Mouse (Mus musculus) stomach, embryonic 16.5 days (tissue): Measurements from ENCODE around the gene Traf3ip1. TPM values are rescaled to one million over a fixed set of nuclear protein-coding genes. Genes with fewer than 3 reads are reported as not detected.

Experiments used
- ATAC-seq: fragments of 200-750 bp; cut with Nextera tagmentation; 2 replicates; pipeline ENCODE4 v1.8.0; 2017; ENCODE audit warnings: moderate number of reproducible peaks, moderate TSS enrichment; ENCODE audit not compliant: insufficient read depth, low FRiP score
- H3K27ac ChIP-seq: fragments of 300-500 bp; sonication (generic); 2 replicates; pipeline ENCODE4 v1.5.1; 2014; ENCODE audit warnings: low read length
- H3K27me3 ChIP-seq: fragments of 300-500 bp; sonication (generic); 2 replicates; pipeline ENCODE4 v1.6.1; 2014; ENCODE audit warnings: low read length, control low read depth, mixed read lengths; ENCODE audit not compliant: control insufficient read depth, insufficient read depth
- H3K36me3 ChIP-seq: fragments of 300-500 bp; sonication (generic); 2 replicates; pipeline ENCODE4 v1.6.1; 2014; ENCODE audit warnings: low read length; ENCODE audit not compliant: control insufficient read depth, insufficient read depth
- H3K4me1 ChIP-seq: fragments of 300-500 bp; sonication (generic); 2 replicates; pipeline ENCODE4 v1.6.1; 2014; ENCODE audit warnings: low read length, control low read depth, mixed read lengths; ENCODE audit not compliant: control insufficient read depth, insufficient read depth
- H3K4me2 ChIP-seq: fragments of 300-500 bp; sonication (generic); 2 replicates; pipeline ENCODE4 v1.6.1; 2014; ENCODE audit warnings: low read depth, low read length, mixed read lengths
- H3K4me3 ChIP-seq: fragments of 300-500 bp; sonication (generic); replicated peaks from 2 replicates; pipeline ENCODE4 v1.5.1; 2014; ENCODE audit warnings: mild to moderate bottlenecking, low read length
- H3K9ac ChIP-seq: fragments of 300-500 bp; sonication (generic); 2 replicates; pipeline ENCODE4 v1.6.1; 2014; ENCODE audit warnings: low read length
- H3K9me3 ChIP-seq: fragments of 300-500 bp; sonication (generic); replicated peaks from 2 replicates; pipeline ENCODE4 v1.6.1; 2016; ENCODE audit warnings: low read length, control low read depth; ENCODE audit not compliant: control insufficient read depth
- WGBS: fragments of 180-500 bp; shearing (Covaris S2); extraction: QIAGEN DNeasy Blood & Tissue Kit; methylation state at CpG from one replicate; pipeline ENCODE4 v1.1.7; 2014; 5-methylcytosine and 5-hydroxymethylcytosine counted together
- polyA plus RNA-seq: library from polyadenylated mRNA; unstranded; fragments of >200 nt; fragmentation: Nextera tagmentation; extraction: Ambion mirVana; gene quantifications from 2 replicates; pipeline ENCODE4 v1.2.1, GENCODE M21; 2015

The Traf3ip1 gene
- polyA plus RNA-seq, 1 experiment from 2014 or later = 7.9 TPM

DNA sequence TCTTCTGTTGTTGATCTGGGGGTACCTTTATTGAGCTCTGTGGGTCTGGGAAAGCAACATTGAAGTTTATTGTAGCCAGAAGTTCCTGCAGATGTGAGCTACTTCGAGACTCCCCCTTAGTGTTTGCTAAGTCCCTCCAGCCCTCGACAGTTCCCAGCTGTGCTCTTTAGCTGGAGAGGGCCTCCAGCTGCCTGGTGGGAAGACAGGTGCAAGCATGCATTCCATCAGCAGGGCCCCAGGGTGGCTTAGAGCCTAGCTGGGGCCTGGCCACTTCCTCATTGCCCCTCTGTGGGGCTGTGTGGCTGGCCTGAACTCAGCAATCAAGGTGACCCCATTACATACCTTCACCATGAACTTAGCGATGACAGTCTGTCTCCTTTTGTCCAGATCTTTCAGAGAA is 10.2 kb downstream of the Traf3ip1 start:
- H3K27ac ChIP-seq = no peak overlapping the region
- no peak overlapping the region for H3K9ac ChIP-seq
- no peak overlapping the region for H3K4me3 ChIP-seq
- no peaks in the 10 kb centered on the region for H3K27me3 ChIP-seq
- H3K4me1 ChIP-seq = no peaks in the 10 kb centered on the region
- 0 out of 2 replicates have a peak, but pooled peaks cover 3% of the 10 kb centered on the region for H3K36me3 ChIP-seq
- ATAC-seq = peak; percentile 53; the same call in 1 of the 2 replicates
- WGBS = 44% methylated on average over 3 of the region's 3 CpGs
- H3K9me3 ChIP-seq = no peaks in the 10 kb centered on the region
- no peak overlapping the region for H3K4me2 ChIP-seq

DNA sequence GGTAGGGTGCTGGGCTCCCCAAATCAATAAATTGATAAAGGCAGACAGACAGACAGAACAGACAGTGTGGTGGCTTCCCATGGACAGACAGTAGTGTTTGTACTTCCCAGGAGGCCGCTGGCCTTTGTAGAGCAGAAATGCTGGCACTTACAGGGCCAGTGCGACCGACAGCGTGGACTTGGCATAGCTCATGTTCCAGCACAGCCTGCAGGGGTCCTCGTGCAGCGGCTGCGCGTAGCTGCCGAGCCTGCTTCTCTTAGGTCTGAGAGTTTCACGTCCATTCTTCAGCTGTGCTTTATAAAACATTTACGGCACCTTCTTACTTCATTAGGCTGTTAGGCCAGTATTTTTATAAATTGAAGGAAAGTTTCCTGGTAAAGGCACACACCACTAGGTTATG is 20.5 kb downstream of the Traf3ip1 start:
- Histone ChIP-seq H3K27me3 (no peaks in the 10 kb centered on the region), H3K4me2 (no peak overlapping the region), H3K4me3 (no peak overlapping the region), H3K9ac (no peak overlapping the region), H3K36me3 (no peaks in the 10 kb centered on the region), H3K4me1 (no peaks in the 10 kb centered on the region), H3K9me3 (no peaks in the 10 kb centered on the region), H3K27ac (peak overlapping the region; percentile 26)
- ATAC-seq = no peak
- 74% methylated on average over 11 of the region's 11 CpGs for WGBS

DNA sequence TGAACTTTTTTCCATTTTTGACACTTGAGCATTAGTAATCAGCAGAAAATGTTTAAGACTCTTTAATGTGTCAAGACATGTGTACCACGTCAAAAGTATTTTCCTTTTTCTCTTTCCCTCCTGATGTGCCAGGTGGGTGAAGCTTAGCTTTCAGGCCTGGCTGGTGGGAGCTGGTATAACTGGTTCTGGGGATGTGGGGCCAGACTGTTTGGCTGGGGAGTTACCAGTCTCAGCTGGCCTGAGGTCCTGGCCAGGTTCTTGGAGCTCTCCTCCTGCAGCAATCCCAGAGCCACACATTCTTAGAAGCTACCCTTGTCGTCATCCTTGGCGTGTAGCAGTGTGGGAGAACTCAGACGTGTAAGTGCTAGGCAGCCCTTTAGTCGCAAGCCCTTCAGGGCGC is 21.2 kb downstream of the Traf3ip1 start:
- H3K4me3 ChIP-seq = no peak overlapping the region
- H3K27ac ChIP-seq = peak overlapping the region; percentile 50
- ATAC-seq = no peak
- H3K9me3 ChIP-seq = no peaks in the 10 kb centered on the region
- no peak overlapping the region for H3K4me2 ChIP-seq
- no peaks in the 10 kb centered on the region for H3K27me3 ChIP-seq
- H3K9ac ChIP-seq = no peak overlapping the region
- no peaks in the 10 kb centered on the region for H3K4me1 ChIP-seq
- WGBS = 79% methylated on average over 6 of the region's 6 CpGs
- no peaks in the 10 kb centered on the region for H3K36me3 ChIP-seq

DNA sequence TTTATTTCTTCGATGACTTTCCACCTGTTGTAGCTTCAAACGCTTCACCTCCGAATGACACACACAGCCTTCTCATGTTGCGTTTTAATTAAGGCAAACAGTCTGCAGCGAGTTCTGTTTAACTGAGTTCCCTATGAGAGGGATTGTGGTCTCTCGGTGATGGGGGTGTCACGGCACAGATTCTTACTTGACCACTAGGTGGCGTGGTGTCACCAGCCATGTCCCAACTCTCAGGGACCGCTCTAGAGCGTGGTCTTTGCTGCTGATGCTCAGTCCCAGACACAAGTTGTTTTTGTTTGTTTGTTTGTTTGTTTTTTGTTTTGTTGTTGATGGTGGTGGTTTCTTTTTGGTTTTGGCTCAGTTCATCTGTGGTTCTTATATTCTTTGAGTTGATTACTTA is 29.3 kb downstream of the Traf3ip1 start:
- 13% methylated on average over 10 of the region's 10 CpGs for WGBS
- peak; percentile 69; the same call in 1 of the 2 replicates for ATAC-seq
- Histone ChIP-seq H3K9ac (no peak overlapping the region), H3K4me3 (no peak overlapping the region), H3K27me3 (no peaks in the 10 kb centered on the region), H3K9me3 (no peaks in the 10 kb centered on the region), H3K4me2 (no peak overlapping the region), H3K36me3 (no peaks in the 10 kb centered on the region; the same call in 1 of the 2 replicates), H3K4me1 (no peaks in the 10 kb centered on the region), H3K27ac (no peak overlapping the region)

DNA sequence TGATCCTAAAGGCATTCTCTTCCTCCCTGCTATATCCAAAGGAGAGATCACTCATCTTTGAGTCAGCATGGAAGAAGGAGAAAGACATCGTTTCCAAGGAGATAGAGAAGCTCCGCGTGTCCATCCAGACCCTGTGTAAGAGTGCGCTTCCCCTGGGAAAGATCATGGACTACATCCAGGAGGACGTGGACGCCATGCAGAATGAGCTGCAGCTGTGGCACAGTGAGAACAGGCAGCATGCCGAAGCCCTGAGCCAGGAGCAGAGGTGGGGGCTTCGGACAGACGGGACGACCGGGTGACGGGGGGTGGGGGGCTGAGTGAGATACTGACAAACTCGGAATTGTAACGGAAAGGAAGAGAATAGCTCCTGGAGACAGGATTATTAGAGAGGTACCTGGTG is 31.4 kb downstream of the Traf3ip1 start:
- H3K36me3 ChIP-seq = no peaks in the 10 kb centered on the region; the same call in 1 of the 2 replicates
- no peak overlapping the region for H3K4me3 ChIP-seq
- 91% methylated on average over 14 of the region's 14 CpGs for WGBS
- ATAC-seq = no peak
- no peaks in the 10 kb centered on the region for H3K27me3 ChIP-seq
- no peaks in the 10 kb centered on the region for H3K9me3 ChIP-seq
- H3K4me1 ChIP-seq = no peaks in the 10 kb centered on the region
- no peak overlapping the region for H3K4me2 ChIP-seq
- no peak overlapping the region for H3K27ac ChIP-seq
- 0 out of 2 replicates have a peak overlapping the region, but pooled peaks have one; percentile 2 for H3K9ac ChIP-seq

DNA sequence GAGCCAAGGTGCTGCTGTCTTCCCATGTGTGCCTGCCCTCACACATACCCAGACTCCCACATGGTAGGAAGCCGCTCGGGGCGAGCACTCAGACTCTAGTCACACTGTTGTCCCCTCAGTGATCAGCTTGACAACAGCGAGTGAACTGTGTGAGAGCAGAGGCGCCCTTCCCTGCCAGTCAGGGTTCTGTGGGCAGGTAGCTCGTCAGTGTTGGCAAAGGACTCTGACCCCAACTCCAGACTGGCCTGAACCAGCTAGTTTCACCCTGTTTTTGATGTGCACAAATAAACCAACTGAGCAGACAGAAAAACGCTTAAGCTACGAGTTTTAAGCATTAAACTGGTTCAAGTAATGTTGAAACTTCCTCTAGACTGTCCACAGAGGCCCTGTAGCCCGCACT is 35.7 kb downstream of the Traf3ip1 start:
- Histone ChIP-seq H3K4me1 (0 out of 2 replicates have a peak, but pooled peaks cover 3% of the 10 kb centered on the region), H3K9ac (no peak overlapping the region), H3K4me3 (no peak overlapping the region), H3K4me2 (no peak overlapping the region), H3K36me3 (no peaks in the 10 kb centered on the region; the same call in 1 of the 2 replicates), H3K27ac (no peak overlapping the region), H3K9me3 (no peaks in the 10 kb centered on the region), H3K27me3 (no peaks in the 10 kb centered on the region)
- ATAC-seq = no peak
- 88% methylated on average over 9 of the region's 9 CpGs for WGBS

DNA sequence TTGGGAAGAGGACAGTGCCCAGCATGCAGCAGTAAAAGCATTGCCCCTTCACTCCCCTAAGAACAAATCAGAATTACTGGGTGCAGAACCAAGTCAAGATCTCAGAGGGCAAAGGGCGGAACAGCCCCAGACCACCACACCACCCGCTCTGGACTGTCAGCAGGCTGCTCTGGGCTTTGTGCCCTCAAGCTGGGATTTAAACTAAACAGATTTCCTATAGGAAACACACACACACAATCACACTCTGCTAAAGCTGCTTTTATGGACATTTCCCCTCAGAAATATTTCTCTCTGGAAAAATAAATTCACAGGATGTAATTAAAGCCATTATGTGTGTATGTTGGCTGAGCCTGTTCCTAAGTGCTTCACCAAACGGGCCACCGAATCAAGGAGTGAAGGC is 37.8 kb downstream of the Traf3ip1 start:
- no peak for ATAC-seq
- H3K4me3 ChIP-seq = no peak overlapping the region
- no peak overlapping the region for H3K27ac ChIP-seq
- WGBS = 74% methylated on average over 4 of the region's 4 CpGs
- H3K36me3 ChIP-seq = no peaks in the 10 kb centered on the region
- H3K4me2 ChIP-seq = no peak overlapping the region
- no peaks in the 10 kb centered on the region for H3K9me3 ChIP-seq
- H3K27me3 ChIP-seq = no peaks in the 10 kb centered on the region
- 0 out of 2 replicates have a peak, but pooled peaks cover 3% of the 10 kb centered on the region for H3K4me1 ChIP-seq
- H3K9ac ChIP-seq = no peak overlapping the region

DNA sequence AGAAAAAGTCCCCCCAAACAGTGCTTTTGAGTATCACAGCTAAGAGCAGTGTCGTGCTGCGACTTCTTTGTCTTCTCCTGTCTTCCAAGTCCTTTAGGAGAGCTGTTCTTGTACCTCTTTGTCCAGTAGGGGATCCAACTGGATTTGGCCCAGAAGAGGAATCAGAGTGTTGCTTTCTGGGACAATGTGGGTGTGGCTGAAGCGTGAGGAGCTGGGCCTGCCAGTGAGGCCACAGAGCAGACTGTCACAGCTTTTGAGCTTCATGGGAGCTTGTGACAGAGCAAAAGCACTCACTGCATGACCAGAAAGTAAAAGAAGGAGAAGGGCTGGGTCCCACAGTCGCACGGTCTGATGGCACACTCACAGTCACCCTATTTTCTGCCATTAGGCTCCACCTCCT is 38.4 kb downstream of the Traf3ip1 start:
- H3K4me2 ChIP-seq = no peak overlapping the region
- 0 out of 2 replicates have a peak, but pooled peaks cover 3% of the 10 kb centered on the region for H3K4me1 ChIP-seq
- H3K27ac ChIP-seq = no peak overlapping the region
- H3K9ac ChIP-seq = no peak overlapping the region
- H3K9me3 ChIP-seq = no peaks in the 10 kb centered on the region
- H3K27me3 ChIP-seq = no peaks in the 10 kb centered on the region
- 79% methylated on average over 5 of the region's 5 CpGs for WGBS
- ATAC-seq = no peak
- no peaks in the 10 kb centered on the region for H3K36me3 ChIP-seq
- H3K4me3 ChIP-seq = no peak overlapping the region

DNA sequence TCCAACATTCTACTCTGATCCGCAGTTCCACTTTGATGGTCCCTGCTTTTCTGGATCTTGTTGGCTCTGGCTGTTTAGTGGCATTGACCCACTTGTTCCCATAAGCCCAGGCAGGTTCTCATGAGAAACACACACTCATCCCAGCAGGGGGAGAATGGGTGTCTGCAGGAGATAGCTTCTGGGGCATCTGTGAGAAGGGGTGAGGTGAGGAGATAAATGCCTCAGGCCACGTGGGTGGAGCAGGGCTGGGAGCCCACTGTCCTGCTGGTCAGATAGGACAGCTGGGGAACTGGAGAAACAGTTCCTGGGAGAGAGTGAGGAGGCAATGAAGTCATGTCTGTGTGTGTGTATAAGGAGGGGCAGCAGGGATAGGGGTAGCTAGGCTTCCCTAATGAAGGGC is 39.0 kb downstream of the Traf3ip1 start:
- H3K4me3 ChIP-seq = no peak overlapping the region
- no peak overlapping the region for H3K4me2 ChIP-seq
- 0 out of 2 replicates have a peak, but pooled peaks cover 3% of the 10 kb centered on the region for H3K4me1 ChIP-seq
- H3K9me3 ChIP-seq = no peaks in the 10 kb centered on the region
- H3K36me3 ChIP-seq = no peaks in the 10 kb centered on the region
- 49% methylated on average over 2 of the region's 2 CpGs for WGBS
- H3K27me3 ChIP-seq = peaks cover 1% of the 10 kb centered on the region
- no peak overlapping the region for H3K9ac ChIP-seq
- ATAC-seq = peak; percentile 59
- H3K27ac ChIP-seq = no peak overlapping the region
